Mouse (Mus musculus) spleen, adult 2 months (tissue): ENCODE data around the gene Mrpl11. TPM values are rescaled to one million over a fixed set of nuclear protein-coding genes. Genes with fewer than 3 reads are reported as not detected.
"Not testable (repeated sequence)": the region's sequence is repeated elsewhere in the genome, so short reads cannot be mapped to it uniquely, and the experiment has no call there.

Experiments used
- DNase-seq, 2 experiments: peaks; one replicate each; pipeline versions ENCODE4 v3.0.0 to v3.0.0-alpha.2; 2012 to 2021; ENCODE audit warnings: low spot score in 2 of 2, low read depth in 1 of 2
- H3K27ac ChIP-seq: fragments of 200-500 bp; 2 replicates; pipeline ENCODE4 v1.5.1; 2012; ENCODE audit warnings: low read length, inconsistent platforms; ENCODE audit not compliant: insufficient read depth
- H3K27me3 ChIP-seq: fragments of 200-500 bp; 2 replicates; pipeline ENCODE4 v1.6.1; 2012; ENCODE audit warnings: mild to moderate bottlenecking, moderate library complexity, low read length, inconsistent platforms; ENCODE audit not compliant: control insufficient read depth, insufficient read depth
- H3K36me3 ChIP-seq: fragments of 200-500 bp; 2 replicates; pipeline ENCODE4 v1.6.1; 2012; ENCODE audit warnings: mild to moderate bottlenecking, low read length, inconsistent platforms; ENCODE audit not compliant: control insufficient read depth, insufficient read depth
- H3K4me1 ChIP-seq: fragments of 200-500 bp; 2 replicates; pipeline ENCODE4 v1.6.1; 2011; ENCODE audit warnings: inconsistent platforms; ENCODE audit not compliant: control insufficient read depth, insufficient read depth, insufficient read length
- H3K4me3 ChIP-seq: fragments of 200-500 bp; 2 replicates; pipeline ENCODE4 v1.5.1; 2011; ENCODE audit warnings: mild to moderate bottlenecking, inconsistent platforms; ENCODE audit not compliant: insufficient read depth, insufficient read length; ENCODE audit errors: extremely low read depth
- CTCF ChIP-seq: fragments of 200-500 bp; IDR thresholded peaks from 2 replicates; pipeline ENCODE4 v1.5.1; 2011; ENCODE audit warnings: mild to moderate bottlenecking, inconsistent platforms; ENCODE audit not compliant: insufficient read depth, insufficient read length, insufficient replicate concordance; ENCODE audit errors: extremely low read depth
- POLR2A ChIP-seq: fragments of 200-500 bp; IDR thresholded peaks from 2 replicates; pipeline ENCODE4 v1.6.1; 2011; ENCODE audit warnings: low read depth, low read length, inconsistent platforms
- WGBS: fragments of 180-500 bp; shearing (Covaris S2); methylation state at CpG from one replicate; pipeline ENCODE4 v1.1.7; 2018; 5-methylcytosine and 5-hydroxymethylcytosine counted together
- polyA plus RNA-seq: library from polyadenylated mRNA; depleted of rRNA; stranded (reverse); fragments of >200 nt; gene quantifications from 2 replicates; pipeline ENCODE4 v1.2.3, GENCODE M21; 2012

The Mrpl11 gene
- polyA plus RNA-seq, 1 experiment, result 14.5 TPM

GRCm38 (mm10) chr19:4992904-4993303 lies 31.0 kb downstream of the Mrpl11 start:
- H3K36me3 ChIP-seq, result no peaks in the 10 kb centered on the region
- H3K4me1 ChIP-seq, result 0 out of 2 replicates have a peak, but pooled peaks cover 2% of the 10 kb centered on the region
- H3K4me3 ChIP-seq, result no peak overlapping the region
- no peak for TF ChIP-seq POLR2A
- no peak for TF ChIP-seq CTCF
- H3K27me3 ChIP-seq, result peaks cover 8% of the 10 kb centered on the region; the same call in 1 of the 2 replicates
- H3K27ac ChIP-seq, result no peak overlapping the region
- 1% methylated on average over 9 of the region's 9 CpGs for whole genome bisulfite sequencing
- no peak for DNase-seq

GRCm38 (mm10) chr19:4994043-4994442 lies 32.1 kb downstream of the Mrpl11 start:
- no peak for DNase-seq
- peaks cover 8% of the 10 kb centered on the region; the same call in 1 of the 2 replicates for H3K27me3 ChIP-seq
- no peak overlapping the region for H3K4me3 ChIP-seq
- H3K27ac ChIP-seq, result no peak overlapping the region
- TF ChIP-seq POLR2A (no peak), CTCF (no peak)
- H3K4me1 ChIP-seq, result 0 out of 2 replicates have a peak, but pooled peaks cover 2% of the 10 kb centered on the region
- no peaks in the 10 kb centered on the region for H3K36me3 ChIP-seq
- WGBS, result 39% methylated on average over 5 of the region's 5 CpGs

GRCm38 (mm10) chr19:4999445-5000140 lies 37.6 kb downstream of the Mrpl11 start:
- DNase-seq, result no peak
- no peak overlapping the region for H3K27ac ChIP-seq
- H3K4me3 ChIP-seq, result no peak overlapping the region
- 66% methylated on average over 6 of the region's 6 CpGs for WGBS
- no peaks in the 10 kb centered on the region for H3K36me3 ChIP-seq
- no peaks in the 10 kb centered on the region for H3K27me3 ChIP-seq
- H3K4me1 ChIP-seq, result peaks cover 4% of the 10 kb centered on the region; the same call in 1 of the 2 replicates
- TF ChIP-seq CTCF (no peak), POLR2A (no peak)

GRCm38 (mm10) chr19:5001666-5002406 lies 39.9 kb downstream of the Mrpl11 start:
- no peaks in the 10 kb centered on the region for H3K36me3 ChIP-seq
- 2% methylated on average over 39 of the region's 39 CpGs for WGBS
- DNase-seq, result peak; percentile 59 to 68
- no peak overlapping the region for H3K27ac ChIP-seq
- TF ChIP-seq CTCF (peak; percentile 95; the same call in 1 of the 2 replicates), POLR2A (no peak)
- no peak overlapping the region for H3K4me3 ChIP-seq
- peaks cover 4% of the 10 kb centered on the region; the same call in 1 of the 2 replicates for H3K4me1 ChIP-seq
- H3K27me3 ChIP-seq, result no peaks in the 10 kb centered on the region; the same call in 1 of the 2 replicates

- not testable (repeated sequence) for H3K4me1 ChIP-seq, H3K4me3 ChIP-seq, H3K27ac ChIP-seq, DNase-seq, H3K27me3 ChIP-seq, H3K36me3 ChIP-seq
- 53% methylated on average over 2 of the region's 2 CpGs for WGBS
These were observed 41.7 kb downstream of the Mrpl11 start for GRCm38 (mm10) chr19:5003644-5004043.

- no peaks in the 10 kb centered on the region for H3K36me3 ChIP-seq
- no peak for DNase-seq
- H3K27ac ChIP-seq, result no peak overlapping the region
- TF ChIP-seq CTCF, result no peak
- no peak for TF ChIP-seq POLR2A
- no peaks in the 10 kb centered on the region; the same call in 1 of the 2 replicates for H3K27me3 ChIP-seq
- no peak overlapping the region for H3K4me3 ChIP-seq
- H3K4me1 ChIP-seq, result peaks cover 4% of the 10 kb centered on the region; the same call in 1 of the 2 replicates
- WGBS, result 69% methylated on average over 4 of the region's 4 CpGs
These were observed 43.0 kb downstream of the Mrpl11 start for GRCm38 (mm10) chr19:5004925-5005324.

- no peaks in the 10 kb centered on the region for H3K27me3 ChIP-seq
- no peaks in the 10 kb centered on the region for H3K4me1 ChIP-seq
- TF ChIP-seq POLR2A (no peak), CTCF (no peak)
- DNase-seq, result no peak
- H3K36me3 ChIP-seq, result no peaks in the 10 kb centered on the region
- H3K4me3 ChIP-seq, result no peak overlapping the region
- no peak overlapping the region for H3K27ac ChIP-seq
- 39% methylated on average over 8 of the region's 8 CpGs for WGBS
These were observed 51.2 kb downstream of the Mrpl11 start for GRCm38 (mm10) chr19:5013138-5013537.
